Mouse (Mus musculus) brain, embryonic 14.5 days (tissue): Measurements from ENCODE around the gene Tgfbr3.

Source experiments
- CTCF ChIP-seq: fragments of 200-500 bp; IDR thresholded peaks from 2 replicates; pipeline ENCODE4 v1.5.1; 2012; ENCODE audit warnings: inconsistent platforms, mild to moderate bottlenecking, moderate library complexity, borderline replicate concordance; ENCODE audit not compliant: insufficient read depth, insufficient read length; ENCODE audit errors: extremely low read depth
- POLR2A ChIP-seq: fragments of 200-500 bp; IDR thresholded peaks from 2 replicates; pipeline ENCODE4 v1.6.1; 2012; ENCODE audit warnings: mild to moderate bottlenecking, inconsistent platforms, borderline replicate concordance; ENCODE audit not compliant: poor library complexity, insufficient read depth, insufficient read length, severe bottlenecking; ENCODE audit errors: extremely low read depth

DNA sequence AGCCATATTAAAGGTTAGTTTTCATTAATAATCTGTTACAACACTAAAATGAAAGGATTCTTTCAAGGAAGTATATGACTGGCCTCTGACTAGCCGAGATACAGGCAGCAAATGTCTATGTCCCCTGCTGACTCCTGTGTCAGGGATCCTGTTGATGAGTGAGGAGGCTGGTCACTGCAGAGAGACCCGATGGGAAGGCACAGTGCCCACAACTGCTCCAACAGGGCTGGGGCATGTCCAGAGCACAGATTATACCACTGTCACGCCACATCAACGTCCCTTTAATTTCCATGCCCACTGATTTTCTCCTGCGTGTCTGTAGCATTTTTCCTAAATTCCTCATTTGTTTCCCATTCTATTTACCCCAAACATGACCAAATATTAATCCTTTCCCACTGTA is 146.0 kb downstream of the Tgfbr3 start:
- no peak for TF ChIP-seq POLR2A
- no peak for TF ChIP-seq CTCF
